Mouse (Mus musculus) B cell, adult (primary cell): ENCODE data around the gene Gm9195. TPM values are rescaled to one million over a fixed set of nuclear protein-coding genes. Genes with fewer than 3 reads are reported as not detected.

Source experiments
- total RNA-seq: library from RNA; stranded (reverse); gene quantifications from 4 replicates; pipeline ENCODE4 v1.2.4, GENCODE M21; 2023; ENCODE audit not compliant: inconsistent age

Gene Gm9195
- total RNA-seq, result not detected in 4 replicates

DNA sequence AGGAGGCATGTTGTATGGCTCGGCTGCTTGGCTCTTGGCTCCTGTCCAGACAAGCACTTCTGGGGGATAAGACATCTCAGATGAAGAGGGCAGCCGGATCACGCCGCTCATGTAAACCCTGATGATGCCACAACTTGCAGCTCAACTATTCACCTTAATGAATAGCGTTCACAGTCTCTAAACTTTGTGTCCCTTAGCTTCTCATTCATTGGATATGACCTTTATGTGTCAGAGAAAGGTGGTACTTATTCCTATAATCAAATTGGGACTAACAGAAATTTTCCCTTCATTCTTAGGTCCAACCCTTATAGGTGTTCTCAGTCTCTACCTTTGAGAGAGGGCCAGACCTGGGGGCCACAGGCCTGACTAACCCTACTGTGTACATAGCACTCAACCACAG lies at the start of gene Gm9195:
Gm9195 (minus strand) TSS at position 101 of the 400 bp plus-strand sequence.

Other genes with a start within 250 kb of the Gm9195 start
- gene Fndc3a, start 218.2 kb upstream of the Gm9195 start, total RNA-seq, result 70.5 to 82.9 TPM (median 77.4 TPM) in 4 replicates